Mouse (Mus musculus) lung, postnatal 10 days (tissue): ENCODE data around the gene Gsto1.
"Not testable (repeated sequence)": the region's sequence is repeated elsewhere in the genome, so short reads cannot be mapped to it uniquely, and the experiment has no call there.

Experiments
- DNase-seq: peaks from one replicate; pipeline ENCODE4 v3.0.0; 2021

Gene Gsto1

DNA sequence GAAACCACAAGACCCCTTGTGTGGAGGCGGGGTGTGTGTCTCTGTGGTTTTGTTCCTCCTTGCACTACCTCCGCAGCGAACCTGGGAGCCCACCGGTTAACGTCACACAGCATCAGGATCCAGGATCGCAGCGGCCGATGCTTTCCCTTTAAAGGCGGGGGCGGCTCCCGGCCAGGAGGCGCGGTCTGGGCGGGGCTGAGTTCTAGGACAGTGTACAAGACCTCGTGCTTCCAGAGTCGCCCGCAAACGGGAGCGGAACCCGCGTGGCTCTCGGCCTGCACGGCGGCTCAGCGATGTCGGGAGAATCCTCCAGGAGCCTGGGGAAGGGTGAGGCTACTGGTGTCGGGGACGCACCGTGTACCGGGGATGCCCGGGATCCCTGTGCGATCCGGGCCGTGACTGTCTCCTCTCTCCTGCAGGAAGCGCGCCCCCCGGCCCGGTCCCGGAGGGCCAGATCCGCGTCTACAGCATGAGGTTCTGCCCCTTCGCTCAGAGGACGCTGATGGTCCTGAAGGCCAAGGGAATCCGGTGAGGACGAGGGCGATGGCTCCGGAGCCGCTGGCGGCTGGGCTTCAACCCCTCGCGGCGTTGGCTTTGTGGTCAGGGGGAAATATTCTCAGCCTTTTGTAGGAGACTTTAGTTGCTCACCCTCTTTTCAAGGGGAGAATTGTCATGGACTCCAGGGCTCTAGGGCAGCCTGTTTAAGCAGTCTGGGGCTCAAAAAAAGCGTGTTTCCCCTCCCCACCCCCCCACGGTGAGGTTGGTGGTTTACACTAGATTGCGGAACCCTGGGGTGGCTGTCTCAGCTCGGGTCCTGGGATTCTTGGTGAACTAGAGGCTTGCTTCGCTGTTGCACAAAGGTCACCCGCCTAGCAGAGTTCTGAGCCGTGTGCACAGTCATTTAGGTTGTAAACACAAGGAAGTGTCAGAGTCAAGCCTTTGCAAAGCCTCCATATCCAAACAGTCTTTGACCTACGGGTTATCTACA is at the start of gene Gsto1:
Gene Gsto1 (plus strand): TSS at position 175 of the 988 bp plus-strand sequence.
- peak; percentile 94 for DNase-seq

DNA sequence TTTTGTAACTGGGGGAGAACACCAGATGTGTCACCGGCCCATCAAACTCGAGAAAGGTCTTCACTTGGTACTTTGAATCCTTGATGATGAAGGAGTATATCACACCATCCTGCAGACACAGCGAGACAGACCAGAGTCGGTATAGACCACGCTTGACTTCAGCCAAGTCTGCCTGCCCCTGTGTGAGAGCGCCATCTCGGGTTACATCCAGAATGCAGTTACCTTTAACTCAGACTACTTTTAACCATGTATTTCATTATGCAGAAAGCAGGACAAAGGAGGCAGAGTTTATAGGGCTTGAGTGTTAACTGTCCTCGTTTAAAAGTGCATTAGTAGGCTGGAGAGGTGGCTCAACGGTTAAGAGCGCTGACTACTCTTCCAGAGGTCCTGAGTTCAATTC is 42.7 kb upstream of the Gsto1 start:
- DNase-seq = no peak

GRCm38 (mm10) chr19:47814721-47815120 is 40.0 kb upstream of the Gsto1 start:
- no peak for DNase-seq

DNA sequence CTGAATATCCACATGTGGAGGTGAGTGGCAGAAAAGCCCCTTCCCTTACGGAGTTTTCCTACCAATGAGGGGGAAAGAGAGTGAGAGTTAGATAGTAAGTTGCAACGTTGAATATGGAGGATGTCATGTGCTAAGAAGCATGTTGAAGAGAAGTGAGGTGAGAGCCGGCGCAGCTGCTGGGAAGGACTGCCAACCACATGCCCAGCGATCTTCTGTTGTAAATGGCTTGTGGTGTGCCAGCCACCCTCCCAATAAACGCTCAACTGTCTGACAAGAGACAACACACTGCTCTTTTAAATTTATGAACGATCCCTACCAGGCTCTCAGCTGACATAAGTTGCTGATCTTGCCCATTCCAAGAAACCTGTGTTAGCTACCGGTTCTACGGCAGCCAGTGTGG is 37.1 kb upstream of the Gsto1 start:
- DNase-seq = no peak

DNA sequence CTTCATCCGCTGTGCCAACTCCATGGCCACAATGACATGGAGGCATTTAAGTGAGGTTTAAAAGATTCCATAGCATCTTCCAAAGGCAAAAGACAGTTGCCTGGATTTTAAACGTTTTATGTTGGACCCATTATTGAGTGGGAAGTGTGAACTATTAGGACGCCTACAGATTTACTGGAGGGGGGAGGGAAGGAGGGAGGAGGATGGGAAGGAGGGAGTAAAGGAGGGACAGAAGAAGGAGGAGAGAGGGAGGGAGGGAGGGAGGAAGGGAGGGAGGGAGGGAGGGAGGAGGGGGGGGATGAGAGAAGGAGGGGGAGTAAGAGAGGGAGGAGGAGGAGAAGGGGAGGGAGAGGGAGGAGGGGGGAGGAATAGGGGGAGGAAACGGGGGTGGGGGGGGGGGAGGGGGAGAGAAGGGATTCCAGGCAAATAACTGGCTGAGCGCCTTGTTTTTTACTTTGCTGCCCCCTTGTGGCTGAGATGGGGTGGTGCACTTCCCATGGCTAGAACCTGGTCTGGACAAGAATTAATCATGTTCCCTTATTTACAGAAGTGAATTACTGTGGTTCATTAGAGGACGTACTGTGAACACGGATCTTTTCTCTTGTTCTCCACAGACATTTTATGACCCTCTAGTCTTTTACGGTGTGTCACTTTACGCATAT is 33.8 kb upstream of the Gsto1 start:
- peak; percentile 86 for DNase-seq

DNA sequence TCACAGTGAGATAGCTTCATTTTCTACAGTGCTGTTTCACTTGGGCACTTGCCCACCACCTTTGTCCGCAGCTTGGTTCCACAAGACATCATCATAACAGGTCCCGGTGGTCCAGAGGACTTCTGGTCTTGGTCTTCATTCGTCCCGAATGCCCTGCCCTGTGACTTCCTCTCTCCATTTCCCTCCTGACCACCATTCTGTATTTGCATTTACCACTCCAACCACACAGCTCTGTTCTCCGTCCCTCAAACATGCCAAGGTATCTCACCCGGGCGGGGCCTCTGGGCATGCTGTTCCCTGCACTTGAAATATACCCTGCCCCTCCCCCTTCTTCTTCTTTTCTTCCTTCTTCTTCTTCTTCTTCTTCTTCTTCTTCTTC is 33.3 kb upstream of the Gsto1 start:
- no peak for DNase-seq

- DNase-seq = peak; percentile 51
These were observed 32.5 kb upstream of the Gsto1 start for GRCm38 (mm10) chr19:47822143-47822796.

- no peak for DNase-seq
These were observed 30.7 kb upstream of the Gsto1 start for GRCm38 (mm10) chr19:47824026-47824425.

- no peak for DNase-seq
These were observed 24.8 kb upstream of the Gsto1 start for GRCm38 (mm10) chr19:47829913-47830450.

GRCm38 (mm10) chr19:47831111-47831510 is 23.7 kb upstream of the Gsto1 start:
- DNase-seq = no peak

DNA sequence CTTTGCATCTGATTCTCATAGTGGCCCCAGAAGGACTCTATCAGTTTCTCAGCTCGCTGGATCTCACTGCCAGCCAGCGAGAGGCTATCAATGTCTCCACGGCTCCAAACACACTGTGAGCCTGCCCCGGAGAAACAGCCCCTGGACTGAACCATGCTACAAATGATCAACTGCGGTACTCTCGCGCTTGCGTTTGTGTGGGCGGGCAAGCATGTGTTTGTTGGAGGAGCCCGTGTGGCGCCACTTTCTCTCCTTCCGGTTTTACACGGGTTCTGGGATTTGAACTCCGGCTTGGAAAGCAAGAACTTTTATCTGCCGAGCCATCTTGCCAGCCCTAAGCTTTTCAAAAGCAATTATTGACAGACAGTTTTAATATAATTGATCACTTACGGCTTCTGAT is 22.5 kb upstream of the Gsto1 start:
- no peak for DNase-seq

DNA sequence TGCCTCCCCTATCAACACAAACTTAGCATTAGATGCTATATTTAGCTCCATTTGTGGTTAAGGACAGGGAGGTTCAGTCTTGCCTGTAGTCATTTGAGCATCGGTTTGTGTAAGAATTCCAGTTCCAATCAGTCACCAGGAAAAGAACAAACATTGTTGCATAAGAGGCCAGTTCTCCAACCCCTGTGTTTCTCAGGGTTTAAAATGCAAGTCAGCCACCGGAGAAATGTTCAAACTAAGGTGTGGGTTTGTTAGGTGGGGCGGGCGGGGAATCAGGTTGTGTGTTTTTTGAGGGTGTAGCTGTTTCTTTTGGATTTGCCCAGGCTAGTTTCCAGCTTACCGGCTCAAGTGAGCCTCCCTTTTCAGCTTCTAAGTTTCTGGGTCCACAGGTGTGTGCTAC is 20.2 kb upstream of the Gsto1 start:
- no peak for DNase-seq

DNA sequence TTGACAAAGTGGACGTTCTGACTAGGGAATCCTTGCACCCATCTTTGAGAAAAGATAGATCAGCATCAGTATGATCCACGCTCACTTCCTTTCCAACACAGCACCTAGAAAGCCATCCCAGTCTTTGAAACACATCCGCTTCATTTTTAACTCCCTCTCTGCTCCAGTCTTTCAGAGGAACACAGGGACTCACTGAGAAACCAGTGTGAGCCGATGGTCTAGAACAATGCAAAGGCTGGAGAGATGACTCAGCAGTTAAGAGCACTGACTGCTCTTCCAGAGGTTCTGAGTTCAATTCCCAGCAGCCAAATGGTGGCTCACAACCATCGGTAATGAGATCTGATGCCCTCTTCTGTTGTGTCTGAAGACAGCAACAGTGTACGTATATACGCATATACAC is 19.0 kb upstream of the Gsto1 start:
- DNase-seq = no peak

- peak; percentile 64 for DNase-seq
These were observed 17.9 kb upstream of the Gsto1 start for GRCm38 (mm10) chr19:47836701-47837526.

- DNase-seq = no peak
These were observed 17.3 kb upstream of the Gsto1 start for GRCm38 (mm10) chr19:47837527-47837901.

- DNase-seq = not testable (repeated sequence)
These were observed 13.5 kb upstream of the Gsto1 start for GRCm38 (mm10) chr19:47841234-47841633.

GRCm38 (mm10) chr19:47849735-47850134 is 5.0 kb upstream of the Gsto1 start:
- no peak for DNase-seq

GRCm38 (mm10) chr19:47852131-47852530 is 2.6 kb upstream of the Gsto1 start:
- not testable (repeated sequence) for DNase-seq

DNA sequence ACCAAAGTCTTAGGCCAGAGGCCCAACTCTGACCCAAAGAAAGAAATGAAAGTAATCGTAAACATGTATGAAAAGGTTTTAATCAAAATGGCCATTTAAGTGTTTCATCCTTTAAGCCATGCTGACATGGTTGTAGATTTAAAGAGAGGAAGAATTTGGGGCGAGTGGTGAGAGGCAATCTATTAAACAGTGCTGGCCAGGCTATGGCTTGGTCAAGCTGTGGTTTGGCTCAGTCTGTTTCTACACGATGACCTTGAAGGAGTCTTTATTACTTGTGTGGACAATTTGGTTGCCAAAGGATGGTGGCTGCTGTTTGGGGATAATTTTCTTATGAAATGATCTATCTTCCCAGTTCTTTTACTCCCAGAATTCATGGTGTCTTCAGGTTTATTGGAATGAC is 1.7 kb upstream of the Gsto1 start:
- no peak for DNase-seq

DNA sequence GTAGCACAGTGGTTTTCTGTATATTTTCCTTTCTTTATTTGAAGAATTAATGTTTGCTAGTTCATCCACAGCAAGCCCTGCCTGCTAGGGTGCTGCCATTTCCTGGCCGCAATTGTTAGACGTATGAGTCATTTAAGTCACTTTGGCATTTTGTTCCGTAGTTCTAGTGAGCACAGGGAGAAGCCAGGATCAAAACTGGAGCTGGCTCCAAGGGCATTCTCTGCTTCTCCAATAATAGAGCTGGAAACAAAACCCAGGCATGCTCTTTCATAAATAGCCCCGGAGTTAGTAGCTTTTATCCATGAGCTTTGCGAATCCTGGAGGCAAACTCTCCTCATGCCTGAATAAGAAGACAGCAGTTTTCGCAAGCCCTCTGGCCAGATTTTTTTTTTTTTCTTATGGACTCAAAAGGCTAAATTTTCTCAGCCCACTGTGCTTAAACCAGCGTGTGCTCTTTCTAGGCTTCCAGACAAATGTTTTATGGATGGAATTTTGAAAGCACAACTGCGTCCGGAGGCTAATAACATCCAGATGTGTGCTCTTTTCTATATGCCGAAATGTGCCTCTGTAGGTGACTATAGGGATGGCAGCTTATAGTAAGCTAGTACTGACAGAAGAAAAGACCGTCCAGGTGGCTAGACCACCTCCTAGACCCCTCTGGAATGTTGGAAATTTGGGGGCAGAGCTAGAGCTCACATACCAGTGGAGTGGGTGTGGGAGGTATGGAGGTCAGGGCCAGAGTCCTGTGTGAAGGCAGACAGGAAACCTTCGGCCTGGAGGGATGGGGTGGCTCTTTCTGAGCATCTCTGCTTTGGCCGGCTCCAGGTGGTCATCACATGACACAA is 597 bp upstream of the Gsto1 start:
- DNase-seq = no peak
